12 mouse cellular contexts compared by ENCODE assay signal in genomic region chr13:70689452-70689960, GRCm38 (mm10).
"Had no signal": no experiment of that assay in that cellular context is flagged by ENCODE, and none has a peak within 500 bp of the region (broad histone marks: within the 10 kb centered on the region; RNA-seq: fewer than 3 reads in every experiment).

No protein-coding gene starts in this region.

- H3K27me3 ChIP-seq: midbrain, embryonic 13.5 days; midbrain, embryonic 15.5 days; neural tube, embryonic 12.5 days had no signal

- H3K4me2 ChIP-seq: lung, embryonic 14.5 days; midbrain, embryonic 11.5 days; midbrain, embryonic 13.5 days; midbrain, embryonic 15.5 days; neural tube, embryonic 12.5 days had no signal

- H3K27ac ChIP-seq: midbrain, embryonic 13.5 days; midbrain, embryonic 15.5 days; neural tube, embryonic 12.5 days had no signal

- H3K4me3 ChIP-seq: megakaryocyte, embryonic 14.5 days; midbrain, embryonic 13.5 days; midbrain, embryonic 15.5 days; neural tube, embryonic 12.5 days had no signal

- ATAC-seq: midbrain, embryonic 13.5 days; midbrain, embryonic 15.5 days had no signal

- H3K9me3 ChIP-seq: midbrain, embryonic 13.5 days; midbrain, embryonic 15.5 days; neural tube, embryonic 12.5 days had no signal

- DNase-seq: lung, adult 18-20 months; lung, embryonic 14.5 days; lung, postnatal 4 days; right cerebral cortex, postnatal 14 days; thymus, adult 2 months; thymus, postnatal 25 days; thymus, postnatal 4 days had no signal

- H3K9ac ChIP-seq: lung, embryonic 14.5 days; midbrain, embryonic 13.5 days; midbrain, embryonic 15.5 days; neural tube, embryonic 12.5 days had no signal

- H3K36me3 ChIP-seq: midbrain, embryonic 13.5 days; midbrain, embryonic 15.5 days; neural tube, embryonic 12.5 days had no signal

- H3K4me1 ChIP-seq: megakaryocyte, embryonic 14.5 days; midbrain, embryonic 15.5 days had no signal
